Comparison of ENCODE assay signal across 27 mouse cellular contexts in genomic region chr2:60443279-60443678, GRCm38 (mm10).
DNase-seq lines count a peak whose midpoint lies in the region; ATAC-seq and TF ChIP-seq lines count a peak whose summit lies in the region.
"Had no signal": no experiment of that assay in that cellular context is flagged by ENCODE, and none has a peak within 500 bp of the region (broad histone marks: within the 10 kb centered on the region; RNA-seq: fewer than 3 reads in every experiment).

No protein-coding gene starts in this region.

- no peaks in the 10 kb centered on the region for H3K9me3 ChIP-seq in liver, embryonic 14.5 days (ENCODE audit: control insufficient read depth, low read length)
- H3K9me3 ChIP-seq in liver, embryonic 11.5 days (ENCODE audit: control insufficient read depth, low read length) = no peaks in the 10 kb centered on the region
- no peaks in the 10 kb centered on the region for H3K9me3 ChIP-seq in ES-Bruce4 (replicated peaks; ENCODE audit: control insufficient read depth, insufficient read depth, low read length, poor library complexity, severe bottlenecking)
- H3K9me3 ChIP-seq: embryonic facial prominence, embryonic 12.5 days; hindbrain, embryonic 10.5 days; limb, embryonic 10.5 days; megakaryocyte, embryonic 14.5 days; midbrain, embryonic 13.5 days had no signal

- no peaks in the 10 kb centered on the region for H3K4me1 ChIP-seq in liver, embryonic 14.5 days (replicated peaks; ENCODE audit: control insufficient read depth in 2 of 2, insufficient read depth in 2 of 2, low read length in 1 of 2)
- no peaks in the 10 kb centered on the region for H3K4me1 ChIP-seq in liver, embryonic 11.5 days (replicated peaks; ENCODE audit: control insufficient read depth, insufficient read depth, low read length)
- no peaks in the 10 kb centered on the region for H3K4me1 ChIP-seq in ES-Bruce4 (ENCODE audit: control insufficient read depth, insufficient read depth, low read length)
- H3K4me1 ChIP-seq: hindbrain, embryonic 10.5 days; megakaryocyte, embryonic 14.5 days; midbrain, embryonic 13.5 days had no signal

- ATAC-seq in liver, embryonic 14.5 days (ENCODE audit: insufficient read depth) = no peak
- ATAC-seq in liver, embryonic 11.5 days (replicated peaks; ENCODE audit: low FRiP score) = no peak
- ATAC-seq: activated CD4-positive, CD25-positive, alpha-beta regulatory T cell, adult 4 months; CD4-positive, CD25-positive, alpha-beta regulatory T cell, adult 4 months; forebrain, postnatal 0 days; midbrain, embryonic 13.5 days had no signal

- no peaks in the 10 kb centered on the region for H3K36me3 ChIP-seq in liver, embryonic 14.5 days (replicated peaks; ENCODE audit: control insufficient read depth, insufficient read depth, low read depth)
- no peaks in the 10 kb centered on the region for H3K36me3 ChIP-seq in liver, embryonic 11.5 days (ENCODE audit: control insufficient read depth, insufficient read depth, low read length)
- no peaks in the 10 kb centered on the region for H3K36me3 ChIP-seq in ES-Bruce4 (ENCODE audit: control insufficient read depth, insufficient read depth, low read length, poor library complexity, severe bottlenecking)
- H3K36me3 ChIP-seq: embryonic facial prominence, embryonic 12.5 days; hindbrain, embryonic 10.5 days; limb, embryonic 10.5 days; midbrain, embryonic 13.5 days had no signal

- TF ChIP-seq EP300 in liver, embryonic 14.5 days (IDR thresholded peaks at IDR 0.05; ENCODE audit: low read depth) = no peak
- no peak for TF ChIP-seq EP300 in ES-Bruce4 (IDR thresholded peaks at IDR 0.05; ENCODE audit: insufficient read depth, low read depth, low read length)

- 0 out of 2 replicates have a peak, but pooled peaks have one; percentile 12 for TF ChIP-seq CTCF in liver, embryonic 14.5 days (IDR thresholded peaks at IDR 0.05; ENCODE audit: low read depth)
- TF ChIP-seq CTCF in ES-Bruce4 (IDR thresholded peaks at IDR 0.05; ENCODE audit: low read depth, low read length) = peak; percentile 29

- WGBS in liver, embryonic 14.5 days (ENCODE audit: insufficient replicate concordance) = 70% methylated on average over 7 of the region's 7 CpGs
- 87% methylated on average over 7 of the region's 7 CpGs for WGBS in liver, embryonic 11.5 days

- no peak overlapping the region for H3K4me3 ChIP-seq in liver, embryonic 14.5 days (ENCODE audit: insufficient read depth in 1 of 2, low read depth in 2 of 2, low read length in 2 of 2)
- no peak overlapping the region for H3K4me3 ChIP-seq in liver, embryonic 11.5 days (ENCODE audit: low read depth, low read length)
- H3K4me3 ChIP-seq in ES-Bruce4 (ENCODE audit: low read depth, low read length) = no peak overlapping the region
- H3K4me3 ChIP-seq: embryonic facial prominence, embryonic 12.5 days; hindbrain, embryonic 10.5 days; limb, embryonic 10.5 days; megakaryocyte, embryonic 14.5 days; midbrain, embryonic 13.5 days had no signal

- H3K9ac ChIP-seq in liver, embryonic 14.5 days (replicated peaks) = no peak overlapping the region
- no peak overlapping the region for H3K9ac ChIP-seq in liver, embryonic 11.5 days (ENCODE audit: low read depth, low read length)
- H3K9ac ChIP-seq in ES-Bruce4 (ENCODE audit: low read depth, poor library complexity, severe bottlenecking) = no peak overlapping the region
- H3K9ac ChIP-seq: embryonic facial prominence, embryonic 12.5 days; forebrain, postnatal 0 days; midbrain, embryonic 13.5 days had no signal

- no peak for TF ChIP-seq POLR2A in ES-Bruce4 (IDR thresholded peaks at IDR 0.05; ENCODE audit: insufficient read depth, low read length)

- no peak overlapping the region for H3K4me2 ChIP-seq in liver, embryonic 14.5 days (ENCODE audit: low read depth)
- H3K4me2 ChIP-seq in liver, embryonic 11.5 days = no peak overlapping the region
- H3K4me2 ChIP-seq: embryonic facial prominence, embryonic 12.5 days; heart, embryonic 11.5 days; midbrain, embryonic 13.5 days had no signal

- H3K27me3 ChIP-seq in liver, embryonic 14.5 days (ENCODE audit: control insufficient read depth, insufficient read depth, low read length) = no peaks in the 10 kb centered on the region
- no peaks in the 10 kb centered on the region for H3K27me3 ChIP-seq in liver, embryonic 11.5 days (replicated peaks; ENCODE audit: control insufficient read depth, insufficient read depth, low read length)
- H3K27me3 ChIP-seq in ES-Bruce4 (ENCODE audit: control insufficient read depth, insufficient read depth, low read length, poor library complexity, severe bottlenecking) = no peaks in the 10 kb centered on the region; the same call in 1 of the 2 replicates
- H3K27me3 ChIP-seq: embryonic facial prominence, embryonic 12.5 days; midbrain, embryonic 13.5 days had no signal

- H3K27ac ChIP-seq in liver, embryonic 14.5 days = no peak overlapping the region
- H3K27ac ChIP-seq in liver, embryonic 11.5 days (ENCODE audit: low read depth, low read length) = no peak overlapping the region
- no peak overlapping the region for H3K27ac ChIP-seq in ES-Bruce4 (ENCODE audit: insufficient read depth, low read length)
- H3K27ac ChIP-seq: embryonic facial prominence, embryonic 12.5 days; hindbrain, embryonic 10.5 days; limb, embryonic 10.5 days; midbrain, embryonic 13.5 days had no signal

- intact Hi-C loops in heart, postnatal 36 days (cut with DNase I) = no loop called here

- peak; percentile 44 for DNase-seq in heart, adult 11 months
- DNase-seq in heart, postnatal 36 days = no peak
- DNase-seq in liver, embryonic 14.5 days (ENCODE audit: low read depth in 3 of 3, low spot score in 3 of 3) = no peak
- DNase-seq in liver, embryonic 11.5 days (ENCODE audit: low spot score) = no peak
- DNase-seq in ZHBTc4 (ENCODE audit: low read depth, low spot score) = peak; percentile 69
- no peak for DNase-seq in ovary, adult 18-20 months (ENCODE audit: low spot score)
- no peak for DNase-seq in Muller cell, postnatal 12 days (ENCODE audit: inconsistent ontology term)
- DNase-seq: adrenal gland, adult 8-10 months; cerebellum, adult 2 months; cerebellum, postnatal 25 days; forebrain, postnatal 0 days; gastrocnemius, postnatal 36 days; kidney, adult 18-20 months; kidney, postnatal 25 days; lung, adult 2 months; lung, postnatal 36 days; retina, postnatal 1 day; thymus, postnatal 25 days had no signal

Comparison
In these comparisons a context has a peak if more than half of its experiments do, and no peak if none do; other contexts are left out.
1. DNase-seq: peak in heart, adult 11 months (single experiment) and ZHBTc4 (single experiment); none in heart, postnatal 36 days (0 of 2), liver, embryonic 14.5 days (0 of 3), liver, embryonic 11.5 days (single experiment), ovary, adult 18-20 months (single experiment) and Muller cell, postnatal 12 days (single experiment).